Mouse (Mus musculus) heart, adult 11 months (tissue): ENCODE measurements around the gene Cdc42ep3.

Source experiments
- DNase-seq: peaks from one replicate; pipeline ENCODE4 v3.0.0; 2022

Cdc42ep3 gene

GRCm38 (mm10) chr17:79285030-79285601 lies 69.8 kb downstream of the Cdc42ep3 start:
- DNase-seq = no peak
